8 mouse cellular contexts compared by ENCODE assay signal in the genomic region with DNA sequence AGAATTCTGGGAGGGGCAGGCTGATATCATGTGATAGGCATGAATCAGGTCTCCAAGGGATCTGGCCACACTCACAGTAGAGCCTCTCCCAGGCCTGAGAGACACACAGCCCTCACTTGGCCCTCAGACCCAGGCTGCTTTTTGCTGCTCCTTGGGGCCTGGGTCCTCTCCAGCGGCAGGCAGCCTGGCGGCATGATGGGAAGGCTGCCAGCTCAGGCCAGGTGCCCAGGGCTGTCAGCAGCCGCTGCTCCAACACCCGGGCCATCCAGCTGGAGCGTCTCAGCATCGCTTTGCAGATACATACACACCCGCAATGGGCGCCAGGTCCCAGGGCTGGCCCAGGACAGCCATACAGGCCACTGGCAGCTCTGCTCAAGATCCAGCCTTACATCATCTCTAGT. TPM values are rescaled to one million over a fixed set of nuclear protein-coding genes. Genes with fewer than 3 reads are reported as not detected.
DNase-seq lines count a peak whose midpoint lies in the region.

No protein-coding gene starts in this region.

- intact Hi-C loops in heart, postnatal 36 days (cut with DNase I) = loop anchor here (2.0 kb wide), 2 partner anchors 45 to 63 kb away; no protein-coding TSS in a partner anchor

- peak; percentile 78 to 86 for DNase-seq in cerebellum, postnatal 10 days
- no peak for DNase-seq in cerebellum, adult 9-11 months
- peak; percentile 56 for DNase-seq in right cerebral cortex, postnatal 4 days
- no peak for DNase-seq in right cerebral cortex, adult 2 months (ENCODE audit: low spot score in 2 of 2)
- DNase-seq in heart, postnatal 36 days = peak; percentile 77 to 78
- peak; percentile 67 for DNase-seq in thymus, postnatal 14 days
- DNase-seq in frontal cortex, postnatal 36 days (ENCODE audit: low spot score in 2 of 2) = no peak
- DNase-seq in right cerebral cortex, postnatal 14 days = no peak

RNA-seq across cellular contexts. Expression of gene Fam163b, which starts 22.1 kb away (rescaled TPM):
- total RNA-seq in heart, postnatal 36 days (2021) = under 1 TPM; 0.19 to 0.43 TPM

RNA-seq across cellular contexts. Expression of gene Adamtsl2, which starts 41.1 kb away (rescaled TPM):
- total RNA-seq in heart, postnatal 36 days (2021) = 10 to 100 TPM; 20.3 to 21.4 TPM

RNA-seq across cellular contexts. Expression of gene Dbh, which starts 44.8 kb away (rescaled TPM):
- total RNA-seq in heart, postnatal 36 days (2021) = 1 to 10 TPM; 1.4 to 2.4 TPM

RNA-seq across cellular contexts. Expression of gene Mymk, which starts 48.3 kb away (rescaled TPM):
- not detected for total RNA-seq in heart, postnatal 36 days (2021)

Comparison
In these comparisons a context has a peak if more than half of its experiments do, and no peak if none do; other contexts are left out.
1. DNase-seq: peak in cerebellum, postnatal 10 days (2 of 2), right cerebral cortex, postnatal 4 days (single experiment), heart, postnatal 36 days (2 of 2) and thymus, postnatal 14 days (single experiment); none in cerebellum, adult 9-11 months (single experiment), right cerebral cortex, adult 2 months (0 of 2), frontal cortex, postnatal 36 days (0 of 2) and right cerebral cortex, postnatal 14 days (single experiment).